In the genomic region with DNA sequence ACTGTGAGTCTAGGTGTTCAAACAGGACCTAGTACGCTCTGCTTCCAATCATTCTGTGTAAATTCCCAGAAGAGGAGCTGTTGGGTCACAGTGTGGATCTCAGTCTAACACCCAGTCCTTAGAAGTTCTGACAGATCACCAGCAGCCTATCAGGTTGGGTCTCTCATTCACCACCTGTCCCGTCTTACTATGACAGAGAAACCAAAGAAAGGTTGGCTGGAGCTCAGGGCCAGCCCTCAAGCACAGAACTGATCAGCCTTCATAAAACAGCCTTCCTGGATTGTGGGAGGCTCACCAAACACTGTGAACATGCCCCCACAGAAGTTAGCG, we compare ENCODE assay signal across 7 mouse cellular contexts.
DNase-seq lines count a peak whose midpoint lies in the region; ATAC-seq and TF ChIP-seq lines count a peak whose summit lies in the region.

No protein-coding gene starts in this region.

- H3K4me2 ChIP-seq in lung, embryonic 15.5 days = peak overlapping the region; percentile 82
- peak overlapping the region; percentile 83 for H3K4me2 ChIP-seq in forebrain, embryonic 11.5 days (ENCODE audit: low read depth, low read length, severe bottlenecking)

- peaks cover 8% of the 10 kb centered on the region; the same call in 1 of the 2 replicates for H3K36me3 ChIP-seq in lung, embryonic 15.5 days
- no peaks in the 10 kb centered on the region for H3K36me3 ChIP-seq in forebrain, embryonic 11.5 days (ENCODE audit: control insufficient read depth, insufficient read depth, low read length)
- peaks cover 27% of the 10 kb centered on the region for H3K36me3 ChIP-seq in limb, embryonic 10.5 days

- H3K9me3 ChIP-seq in lung, embryonic 15.5 days = no peaks in the 10 kb centered on the region
- H3K9me3 ChIP-seq in forebrain, embryonic 11.5 days (ENCODE audit: control insufficient read depth, low read length) = no peaks in the 10 kb centered on the region
- no peaks in the 10 kb centered on the region for H3K9me3 ChIP-seq in limb, embryonic 10.5 days (replicated peaks)

- no peak for TF ChIP-seq POLR2A in olfactory bulb, adult 2 months (IDR thresholded peaks at IDR 0.05; ENCODE audit: insufficient read depth, low read depth, low read length)

- ATAC-seq in lung, embryonic 15.5 days (ENCODE audit: borderline replicate concordance, extremely low read depth, low FRiP score, low TSS enrichment) = no peak
- no peak for ATAC-seq in forebrain, embryonic 11.5 days (replicated peaks; ENCODE audit: low FRiP score)

- no peak for DNase-seq in lung, postnatal 25 days (ENCODE audit: low spot score)
- DNase-seq in forebrain, embryonic 11.5 days (ENCODE audit: low spot score) = no peak
- DNase-seq in limb, embryonic 10.5 days (ENCODE audit: low spot score) = no peak
- DNase-seq in cerebellum, adult 8-10 months = no peak
- no peak for DNase-seq in gastrocnemius, postnatal 4 days (ENCODE audit: low spot score in 2 of 2)

- peak overlapping the region; percentile 43 for H3K4me3 ChIP-seq in lung, embryonic 15.5 days
- H3K4me3 ChIP-seq in forebrain, embryonic 11.5 days (ENCODE audit: low read depth, low read length) = peak overlapping the region; percentile 42
- H3K4me3 ChIP-seq in limb, embryonic 10.5 days = peak overlapping the region; percentile 58
- peak overlapping the region; percentile 46 for H3K4me3 ChIP-seq in olfactory bulb, adult 2 months (ENCODE audit: insufficient read depth, low read depth, low read length)

- peak overlapping the region; percentile 63 for H3K9ac ChIP-seq in lung, embryonic 15.5 days
- H3K9ac ChIP-seq in forebrain, embryonic 11.5 days (ENCODE audit: low read length) = peak overlapping the region; percentile 75

- 54% methylated on average over 3 of the region's 3 CpGs for WGBS in lung, embryonic 15.5 days
- 71% methylated on average over 3 of the region's 3 CpGs for WGBS in forebrain, embryonic 11.5 days
- 84% methylated on average over 3 of the region's 3 CpGs for WGBS in limb, embryonic 10.5 days
- 52% methylated on average over 3 of the region's 3 CpGs for WGBS in olfactory bulb, adult 2 months

- no peaks in the 10 kb centered on the region for H3K27me3 ChIP-seq in lung, embryonic 15.5 days
- no peaks in the 10 kb centered on the region for H3K27me3 ChIP-seq in forebrain, embryonic 11.5 days (ENCODE audit: control insufficient read depth, insufficient read depth, low read length)
- H3K27me3 ChIP-seq in limb, embryonic 10.5 days (ENCODE audit: low read depth, poor library complexity, severe bottlenecking) = no peaks in the 10 kb centered on the region

- peaks cover 89% of the 10 kb centered on the region for H3K4me1 ChIP-seq in lung, embryonic 15.5 days
- peaks cover 48% of the 10 kb centered on the region for H3K4me1 ChIP-seq in forebrain, embryonic 11.5 days (replicated peaks; ENCODE audit: control insufficient read depth, insufficient read depth, low read length)
- H3K4me1 ChIP-seq in limb, embryonic 10.5 days = peaks cover 92% of the 10 kb centered on the region
- H3K4me1 ChIP-seq in olfactory bulb, adult 2 months (ENCODE audit: control insufficient read depth, insufficient read depth, low read length) = peaks cover 78% of the 10 kb centered on the region

- TF ChIP-seq CTCF in olfactory bulb, adult 2 months (IDR thresholded peaks at IDR 0.05; ENCODE audit: insufficient read depth, low read depth, low read length) = no peak

- H3K27ac ChIP-seq in lung, embryonic 15.5 days = peak overlapping the region; percentile 97
- peak overlapping the region; percentile 95 for H3K27ac ChIP-seq in forebrain, embryonic 11.5 days (ENCODE audit: low read depth, low read length)
- H3K27ac ChIP-seq in limb, embryonic 10.5 days = peak overlapping the region; percentile 94
- H3K27ac ChIP-seq in olfactory bulb, adult 2 months (ENCODE audit: insufficient read depth, low read depth, low read length) = peak overlapping the region; percentile 95
